Mouse (Mus musculus) neural tube, embryonic 12.5 days (tissue): Measurements from ENCODE around the gene Atp13a1. TPM values are rescaled to one million over a fixed set of nuclear protein-coding genes. Genes with fewer than 3 reads are reported as not detected.

ENCODE experiments used
- ATAC-seq: fragments of 200-750 bp; cut with Nextera tagmentation; 2 replicates; pipeline ENCODE4 v1.8.0; 2017; ENCODE audit warnings: low read depth, mild to moderate bottlenecking, moderate TSS enrichment, moderate library complexity; ENCODE audit not compliant: low FRiP score
- H3K27ac ChIP-seq: fragments of 300-500 bp; sonication (generic); 2 replicates; pipeline ENCODE4 v1.5.1; 2016
- H3K27me3 ChIP-seq: fragments of 300-500 bp; sonication (generic); replicated peaks from 2 replicates; pipeline ENCODE4 v1.6.1; 2016; ENCODE audit warnings: mild to moderate bottlenecking
- H3K36me3 ChIP-seq: fragments of 300-500 bp; sonication (generic); 2 replicates; pipeline ENCODE4 v1.6.1; 2016; ENCODE audit warnings: mild to moderate bottlenecking
- H3K4me1 ChIP-seq: fragments of 300-500 bp; sonication (generic); 2 replicates; pipeline ENCODE4 v1.6.1; 2016
- H3K4me2 ChIP-seq: fragments of 300-500 bp; sonication (generic); replicated peaks from 2 replicates; pipeline ENCODE4 v1.6.1; 2016; ENCODE audit warnings: mild to moderate bottlenecking
- H3K4me3 ChIP-seq: fragments of 300-500 bp; sonication (generic); 2 replicates; pipeline ENCODE4 v1.5.1; 2016
- H3K9ac ChIP-seq: fragments of 300-500 bp; sonication (generic); 2 replicates; pipeline ENCODE4 v1.6.1; 2016; ENCODE audit warnings: mild to moderate bottlenecking
- H3K9me3 ChIP-seq: fragments of 300-500 bp; sonication (generic); 2 replicates; pipeline ENCODE4 v1.6.1; 2016; ENCODE audit warnings: mild to moderate bottlenecking
- WGBS: fragments of 180-500 bp; shearing (Covaris S2); methylation state at CpG from one replicate; pipeline ENCODE4 v1.1.7; 2016; 5-methylcytosine and 5-hydroxymethylcytosine counted together
- polyA plus RNA-seq: library from polyadenylated mRNA; unstranded; fragments of >200 nt; fragmentation: Nextera tagmentation; extraction: Ambion mirVana; gene quantifications from 2 replicates; pipeline ENCODE4 v1.2.1, GENCODE M21; 2016

The Atp13a1 gene
- polyA plus RNA-seq, 1 experiment from 2014 or later, result 53.8 TPM

GRCm38 (mm10) chr8:69821971-69822385 lies 31.0 kb downstream of the Atp13a1 start:
- peak overlapping the region; percentile 68 for H3K9ac ChIP-seq
- no peaks in the 10 kb centered on the region for H3K9me3 ChIP-seq
- H3K27me3 ChIP-seq, result peaks cover 5% of the 10 kb centered on the region; the same call in 1 of the 2 replicates
- peaks cover 24% of the 10 kb centered on the region for H3K4me1 ChIP-seq
- H3K27ac ChIP-seq, result no peak overlapping the region
- 0% methylated on average over 18 of the region's 22 CpGs for WGBS
- ATAC-seq, result peak; percentile 69
- peaks cover 35% of the 10 kb centered on the region for H3K36me3 ChIP-seq
- H3K4me3 ChIP-seq, result peak overlapping the region; percentile 53
- peak overlapping the region; percentile 89 for H3K4me2 ChIP-seq

- peak within 1 kb of the TSS; percentile 89 for H3K4me2 ChIP-seq
- peaks cover 24% of the 10 kb centered on the region for H3K4me1 ChIP-seq
- ATAC-seq, result peak; percentile 71
- peak within 1 kb of the TSS; percentile 53 for H3K4me3 ChIP-seq
- H3K27me3 ChIP-seq, result peaks cover 5% of the 10 kb centered on the region; the same call in 1 of the 2 replicates
- no peak within 1 kb of the TSS for H3K27ac ChIP-seq
- H3K9ac ChIP-seq, result peak within 1 kb of the TSS; percentile 68
- 1% methylated on average over 33 of the region's 35 CpGs for WGBS
- H3K9me3 ChIP-seq, result no peaks in the 10 kb centered on the region
- H3K36me3 ChIP-seq, result peaks cover 31% of the 10 kb centered on the region
Measured at GRCm38 (mm10) chr8:69822386-69823191, 31.6 kb downstream of the Atp13a1 start, which contains the start of gene Lpar2. Gene Lpar2 (plus strand): TSS chr8:69822429.

DNA sequence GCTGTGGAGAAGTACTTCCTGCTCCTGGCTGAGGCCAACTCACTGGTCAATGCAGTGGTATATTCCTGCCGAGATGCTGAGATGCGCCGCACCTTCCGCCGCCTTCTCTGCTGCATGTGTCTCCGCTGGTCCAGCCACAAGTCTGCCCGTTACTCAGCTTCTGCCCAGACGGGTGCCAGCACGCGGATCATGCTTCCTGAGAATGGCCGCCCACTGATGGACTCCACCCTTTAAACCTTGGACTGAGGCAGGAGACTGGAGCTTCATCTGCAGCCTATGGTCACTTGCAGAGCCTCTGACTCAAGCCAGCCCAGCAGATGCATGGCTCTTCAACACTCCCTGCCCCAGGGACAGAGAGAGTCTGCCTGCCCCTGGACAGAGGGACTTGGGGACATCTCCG lies 35.4 kb downstream of the Atp13a1 start:
- Histone ChIP-seq H3K27ac (no peak overlapping the region), H3K36me3 (peaks cover 21% of the 10 kb centered on the region), H3K4me1 (peaks cover 24% of the 10 kb centered on the region), H3K4me3 (no peak overlapping the region), H3K27me3 (no peaks in the 10 kb centered on the region), H3K9ac (no peak overlapping the region), H3K9me3 (no peaks in the 10 kb centered on the region), H3K4me2 (no peak overlapping the region)
- 91% methylated on average over 12 of the region's 12 CpGs for WGBS
- ATAC-seq, result no peak

DNA sequence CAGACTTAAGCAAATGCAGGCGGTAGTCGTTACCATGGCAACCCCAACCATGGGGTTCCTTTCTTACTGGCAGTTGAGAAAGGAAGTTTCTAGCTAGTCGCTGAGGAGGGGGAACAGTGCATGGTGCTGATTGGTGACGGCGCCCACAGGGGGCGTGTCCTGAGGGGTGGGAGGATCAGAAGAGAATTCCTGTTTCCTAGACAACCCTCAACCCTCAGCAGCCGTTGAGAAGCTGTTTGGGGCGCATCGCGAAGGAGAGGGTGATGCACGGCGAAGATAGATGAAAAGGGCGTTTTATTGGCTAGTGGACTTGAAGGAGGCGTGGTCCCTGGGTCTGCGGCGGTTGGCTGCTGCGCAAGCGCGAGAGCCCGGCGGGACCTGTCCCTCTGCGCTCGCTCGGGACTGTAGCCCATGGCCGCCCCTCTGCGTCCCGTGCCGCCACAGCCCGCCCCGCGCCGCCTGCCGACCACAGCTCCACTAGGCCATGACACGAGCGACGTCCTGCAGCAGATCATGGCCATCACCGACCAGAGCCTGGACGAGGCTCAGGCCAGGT lies 41.4 kb downstream of the Atp13a1 start, which contains the start of gene Pbx4:
TSS of gene Pbx4 (plus strand) at position 194 of the 556 bp plus-strand sequence.
- Histone ChIP-seq H3K4me1 (peaks cover 17% of the 10 kb centered on the region), H3K4me3 (peak within 1 kb of the TSS; percentile 70), H3K4me2 (peak within 1 kb of the TSS; percentile 81), H3K27me3 (no peaks in the 10 kb centered on the region), H3K9me3 (no peaks in the 10 kb centered on the region), H3K36me3 (peaks cover 3% of the 10 kb centered on the region), H3K9ac (peak within 1 kb of the TSS; percentile 76), H3K27ac (peak within 1 kb of the TSS; percentile 80; the same call in 1 of the 2 replicates)
- WGBS, result 0% methylated on average over 38 of the region's 38 CpGs
- peak; percentile 99 for ATAC-seq

DNA sequence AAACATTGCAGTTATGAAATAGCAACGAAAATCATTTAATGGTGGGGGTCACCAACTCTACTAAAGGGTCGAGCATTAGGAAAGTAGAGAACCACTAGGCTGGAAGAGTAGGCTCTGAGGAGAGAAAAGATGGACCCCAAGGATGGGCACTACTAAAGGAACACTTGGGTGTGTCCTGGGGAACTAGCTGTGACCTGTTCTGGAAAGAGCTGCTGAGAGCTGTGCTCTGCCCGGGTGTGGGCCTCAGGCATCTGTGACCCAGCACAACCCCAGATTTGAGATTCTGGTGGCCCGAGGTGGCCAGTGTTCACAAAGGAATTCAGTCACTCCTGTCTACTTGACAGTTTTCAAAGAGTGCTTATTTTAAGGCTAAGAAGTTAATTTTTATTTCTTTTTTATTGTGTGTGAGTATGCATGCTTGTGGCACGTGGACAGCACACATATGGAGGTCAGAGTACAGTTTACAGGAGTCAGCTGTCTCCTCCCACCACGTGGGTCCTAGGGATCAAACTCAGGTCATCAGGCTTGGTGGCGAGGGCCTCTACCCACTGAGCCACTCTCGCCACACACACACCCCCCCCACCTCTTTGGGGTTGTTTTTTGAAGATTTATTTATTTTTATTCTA lies 46.2 kb downstream of the Atp13a1 start:
- H3K4me2 ChIP-seq, result no peak overlapping the region
- no peaks in the 10 kb centered on the region for H3K9me3 ChIP-seq
- H3K4me3 ChIP-seq, result no peak overlapping the region
- H3K4me1 ChIP-seq, result peaks cover 13% of the 10 kb centered on the region
- H3K9ac ChIP-seq, result no peak overlapping the region
- WGBS, result 80% methylated on average over 8 of the region's 8 CpGs
- H3K27me3 ChIP-seq, result no peaks in the 10 kb centered on the region
- H3K36me3 ChIP-seq, result peaks cover 4% of the 10 kb centered on the region; the same call in 1 of the 2 replicates
- no peak for ATAC-seq
- H3K27ac ChIP-seq, result no peak overlapping the region

DNA sequence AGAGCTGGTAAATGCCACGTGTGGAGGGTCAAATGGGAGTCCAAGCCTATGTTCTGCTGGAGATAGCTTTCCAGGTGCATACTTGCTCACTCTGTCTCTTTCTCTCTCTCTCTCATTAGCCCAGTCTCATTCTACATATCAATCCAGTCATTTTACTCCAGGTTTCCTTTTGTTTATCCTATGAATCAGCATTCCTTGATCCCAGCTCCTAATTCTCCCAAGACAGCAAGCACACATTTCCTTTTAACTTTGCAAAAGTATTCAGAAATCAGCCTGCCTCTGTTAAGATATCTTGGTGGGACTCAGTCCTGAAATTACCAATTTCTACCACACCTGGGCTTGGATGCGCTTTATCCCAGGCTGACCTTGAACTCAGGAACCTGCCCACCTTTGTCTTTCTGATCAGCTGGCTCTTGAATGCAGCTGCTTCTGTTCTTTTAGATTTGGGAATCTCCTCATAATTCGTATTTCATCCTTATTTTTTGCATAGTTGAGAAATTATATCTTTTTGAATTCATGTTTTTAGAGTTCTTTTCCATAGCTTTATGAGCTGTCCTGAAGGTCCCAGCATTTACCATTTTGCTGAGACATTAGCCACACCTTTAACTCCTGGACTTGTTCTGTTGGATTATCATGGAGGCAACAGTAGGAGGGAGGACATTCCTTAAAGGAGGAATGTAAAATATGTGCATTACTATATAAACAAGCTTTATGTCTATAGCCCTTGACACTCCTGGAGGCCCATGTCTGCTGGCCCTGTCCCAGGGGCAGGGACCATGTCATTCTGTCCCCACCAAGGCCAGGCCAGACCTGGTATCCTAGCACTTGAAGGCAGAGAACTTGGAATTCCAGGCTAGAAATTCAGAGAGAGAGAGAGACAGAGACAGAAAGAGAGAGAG lies 56.5 kb downstream of the Atp13a1 start:
- Histone ChIP-seq H3K27me3 (no peaks in the 10 kb centered on the region), H3K9me3 (no peaks in the 10 kb centered on the region), H3K4me3 (no peak overlapping the region), H3K36me3 (no peaks in the 10 kb centered on the region), H3K9ac (no peak overlapping the region), H3K4me2 (no peak overlapping the region), H3K4me1 (no peaks in the 10 kb centered on the region), H3K27ac (no peak overlapping the region)
- ATAC-seq, result no peak
- 80% methylated on average over 3 of the region's 3 CpGs for WGBS

DNA sequence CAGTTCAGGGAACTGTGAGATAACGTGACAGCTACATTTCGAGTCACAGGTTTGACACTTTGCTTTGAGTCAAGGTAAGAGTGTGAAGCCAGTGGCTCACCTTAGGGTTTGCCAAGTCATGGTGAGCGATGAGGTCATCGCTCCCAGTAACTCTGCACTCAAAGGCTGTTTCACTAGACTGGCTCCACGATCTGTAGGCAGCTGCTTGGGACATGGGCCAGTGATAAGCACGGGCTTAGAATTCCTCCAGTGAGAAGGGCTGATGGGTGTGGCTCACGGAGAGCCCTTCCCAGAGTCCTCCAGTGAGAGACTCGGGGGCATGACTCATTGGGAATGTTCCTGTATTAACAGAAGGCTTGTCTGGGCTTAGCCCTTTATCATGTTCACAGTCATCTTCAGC lies 58.0 kb downstream of the Atp13a1 start:
- H3K4me2 ChIP-seq, result no peak overlapping the region
- no peak for ATAC-seq
- H3K9ac ChIP-seq, result no peak overlapping the region
- no peaks in the 10 kb centered on the region for H3K36me3 ChIP-seq
- no peaks in the 10 kb centered on the region for H3K27me3 ChIP-seq
- 87% methylated on average over 8 of the region's 8 CpGs for WGBS
- H3K9me3 ChIP-seq, result no peaks in the 10 kb centered on the region
- H3K27ac ChIP-seq, result no peak overlapping the region
- H3K4me3 ChIP-seq, result no peak overlapping the region
- H3K4me1 ChIP-seq, result no peaks in the 10 kb centered on the region

DNA sequence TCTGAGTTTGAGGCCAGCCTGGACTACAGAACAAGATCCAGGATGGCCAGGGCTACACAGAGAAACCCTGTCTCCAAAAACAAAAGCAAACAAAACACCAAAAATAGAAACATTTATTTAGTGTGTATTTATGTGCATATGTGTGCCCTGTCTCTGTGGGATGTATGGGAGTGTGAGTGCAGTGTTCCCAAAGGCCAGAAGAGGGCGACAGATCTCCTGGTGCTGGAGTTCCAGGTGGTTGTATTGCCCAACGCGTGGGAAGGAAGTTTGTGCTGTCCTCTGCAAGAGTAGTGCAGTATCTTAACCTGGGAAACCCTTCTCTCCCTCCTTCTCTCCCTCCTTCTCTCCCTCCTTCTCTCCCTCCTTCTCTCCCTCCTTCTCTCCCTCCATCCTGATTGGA lies 58.9 kb downstream of the Atp13a1 start:
- H3K27ac ChIP-seq, result no peak overlapping the region
- no peaks in the 10 kb centered on the region for H3K9me3 ChIP-seq
- H3K27me3 ChIP-seq, result no peaks in the 10 kb centered on the region
- no peaks in the 10 kb centered on the region for H3K36me3 ChIP-seq
- no peak overlapping the region for H3K4me2 ChIP-seq
- 43% methylated on average over 3 of the region's 3 CpGs for WGBS
- no peak overlapping the region for H3K9ac ChIP-seq
- ATAC-seq, result no peak
- H3K4me3 ChIP-seq, result no peak overlapping the region
- H3K4me1 ChIP-seq, result no peaks in the 10 kb centered on the region

- Histone ChIP-seq H3K9ac (no peak overlapping the region), H3K36me3 (no peaks in the 10 kb centered on the region), H3K4me3 (no peak overlapping the region), H3K27me3 (no peaks in the 10 kb centered on the region), H3K4me2 (no peak overlapping the region), H3K9me3 (no peaks in the 10 kb centered on the region), H3K4me1 (no peaks in the 10 kb centered on the region), H3K27ac (no peak overlapping the region)
- WGBS, result 85% methylated on average over 7 of the region's 7 CpGs
- ATAC-seq, result no peak
Measured at GRCm38 (mm10) chr8:69850926-69851506, 60.1 kb downstream of the Atp13a1 start.

DNA sequence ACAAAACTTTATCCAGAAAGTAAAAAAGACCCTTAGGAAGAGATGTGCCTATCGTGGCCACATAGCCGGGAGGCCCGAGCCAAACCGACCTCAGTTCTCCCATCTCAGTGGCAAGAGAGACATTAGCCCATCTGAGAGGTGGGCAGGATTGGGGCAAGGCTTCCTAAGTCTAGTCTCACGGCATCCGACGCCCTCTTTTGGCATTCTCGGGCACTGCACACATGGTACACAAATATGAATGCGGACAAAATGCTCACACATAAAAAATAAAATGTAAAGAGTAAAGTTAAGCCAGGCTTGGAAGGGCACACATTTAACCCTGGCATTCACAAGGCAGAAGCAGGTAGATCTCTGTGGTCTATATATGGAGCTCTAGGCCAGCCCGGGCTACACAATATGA lies 62.9 kb downstream of the Atp13a1 start:
- H3K36me3 ChIP-seq, result 0 out of 2 replicates have a peak, but pooled peaks cover under 1% of the 10 kb centered on the region

More for the DNA sequence above, 62.9 kb downstream of the Atp13a1 start:
- no peak overlapping the region for H3K9ac ChIP-seq
- no peaks in the 10 kb centered on the region for H3K4me1 ChIP-seq
- no peak overlapping the region for H3K27ac ChIP-seq
- H3K27me3 ChIP-seq, result no peaks in the 10 kb centered on the region
- no peak overlapping the region for H3K4me2 ChIP-seq
- H3K4me3 ChIP-seq, result no peak overlapping the region
- H3K9me3 ChIP-seq, result no peaks in the 10 kb centered on the region
- no peak for ATAC-seq
- WGBS, result 93% methylated on average over 10 of the region's 10 CpGs
